Mouse (Mus musculus): ENCODE data around the gene Olfr744. TPM values are rescaled to one million over a fixed set of nuclear protein-coding genes. Genes with fewer than 3 reads are reported as not detected.
"Not testable (repeated sequence)": the region's sequence is repeated elsewhere in the genome, so short reads cannot be mapped to it uniquely, and the experiment has no call there.

Gene Olfr744
- not detected for total RNA-seq (2021)

GRCm38 (mm10) chr14:50614579-50614978, at the start of gene Olfr744:
Olfr744 (plus strand) TSS chr14:50614879.
- no peak for DNase-seq
- intact Hi-C loops (cut with DNase I): no loop called here

DNA sequence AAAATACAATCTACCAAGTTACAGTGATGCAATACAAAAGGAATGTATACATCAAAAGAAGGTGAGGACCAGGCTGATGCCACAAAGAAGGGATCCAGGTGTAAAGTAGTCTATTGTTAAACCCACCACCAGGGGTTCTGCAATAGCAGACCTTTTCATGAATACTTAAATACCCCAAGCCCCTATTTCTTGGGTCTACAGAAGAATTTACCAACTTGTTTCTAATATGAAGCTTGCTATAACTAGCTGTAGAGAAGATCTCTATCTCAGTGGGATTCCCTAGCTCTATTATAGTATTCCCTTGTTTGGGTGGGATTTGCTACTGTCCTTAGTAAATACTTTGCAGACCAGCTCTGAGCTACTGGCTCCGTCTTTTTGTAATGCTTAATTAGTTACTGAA, 41.6 kb upstream of the Olfr744 start:
- intact Hi-C loops (cut with DNase I); DNase-seq: not testable (repeated sequence)

- DNase-seq: no peak
- intact Hi-C loops (cut with DNase I): no loop called here
Observed at GRCm38 (mm10) chr14:50639088-50639487, 24.4 kb downstream of the Olfr744 start, which contains the start of gene Olfr745. Olfr745 (plus strand) TSS chr14:50639388.

DNA sequence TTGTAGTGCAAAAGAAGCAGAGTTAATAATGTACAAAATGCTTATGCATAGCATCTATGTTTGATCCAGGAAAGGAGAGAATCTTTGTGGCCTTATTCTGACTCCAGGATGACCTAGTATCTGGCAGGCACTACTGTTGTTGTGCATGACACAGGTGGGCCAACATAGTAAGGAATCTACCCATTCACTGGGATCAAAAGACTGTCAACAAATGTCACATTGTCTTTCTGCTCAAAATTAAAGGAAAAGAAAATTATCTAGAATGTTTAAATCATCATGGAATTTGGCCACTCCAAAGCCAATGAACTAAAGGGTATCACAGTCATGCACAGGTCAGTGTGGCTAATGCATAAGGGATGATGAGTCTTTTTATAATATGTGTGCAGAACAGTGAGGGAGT, 32.1 kb downstream of the Olfr744 start, which contains the start of gene Olfr746:
Gene Olfr746, plus strand, starts transcription at position 301 of the 400 bp plus-strand sequence.
- intact Hi-C loops (cut with DNase I): no loop called here
- DNase-seq: no peak

Other genes with a start within 250 kb of the Olfr744 start
- not detected for gene Olfr736, start 233.7 kb upstream of the Olfr744 start, total RNA-seq (2021)
- not detected for gene Olfr738, start 207.3 kb upstream of the Olfr744 start, total RNA-seq (2021)
- gene Olfr739, start 196.3 kb upstream of the Olfr744 start, total RNA-seq (2021): not detected
- not detected for gene Olfr740, start 169.3 kb upstream of the Olfr744 start, total RNA-seq (2021)
- not detected for gene Olfr741, start 142.1 kb upstream of the Olfr744 start, total RNA-seq (2021)
- not detected for gene Olfr742, start 111.3 kb upstream of the Olfr744 start, total RNA-seq (2021)
- gene Olfr743, start 93.0 kb upstream of the Olfr744 start, total RNA-seq (2021): not detected
- gene Olfr745, start 24.5 kb downstream of the Olfr744 start, total RNA-seq (2021): not detected
- not detected for gene Olfr746, start 32.2 kb downstream of the Olfr744 start, total RNA-seq (2021)
- not detected for gene Olfr747, start 78.3 kb downstream of the Olfr744 start, total RNA-seq (2021)
- gene Olfr748, start 92.5 kb downstream of the Olfr744 start, total RNA-seq (2021): not detected
- not detected for gene Olfr749, start 130.2 kb downstream of the Olfr744 start, total RNA-seq (2021)
- gene Ttc5, start 170.6 kb downstream of the Olfr744 start, total RNA-seq (2021): 10 to 100 TPM; 22.9 to 26.8 TPM
- gene Ccnb1ip1, start 192.9 kb downstream of the Olfr744 start, total RNA-seq (2021): not detected
- 10 to 100 TPM; 18.7 to 20.0 TPM for gene Parp2, start 193.0 kb downstream of the Olfr744 start, total RNA-seq (2021)